Mouse (Mus musculus) embryo, embryonic 10 days (tissue): ENCODE measurements around the gene Zfp644.

ENCODE experiments used
- DNase-seq: peaks from one replicate; pipeline ENCODE4 v3.0.0-alpha.2; 2015; ENCODE audit warnings: low spot score

Gene Zfp644

GRCm38 (mm10) chr5:106594388-106594787 is 102.7 kb downstream of the Zfp644 start:
- DNase-seq, result no peak

GRCm38 (mm10) chr5:106590686-106591085 is 106.4 kb downstream of the Zfp644 start:
- no peak for DNase-seq

- no peak for DNase-seq
These were observed 107.4 kb downstream of the Zfp644 start for GRCm38 (mm10) chr5:106589670-106590069.

- no peak for DNase-seq
These were observed 108.1 kb downstream of the Zfp644 start for GRCm38 (mm10) chr5:106589006-106589405.

- DNase-seq, result no peak
These were observed 116.1 kb downstream of the Zfp644 start for GRCm38 (mm10) chr5:106580943-106581342.

GRCm38 (mm10) chr5:106577237-106577888 is 119.7 kb downstream of the Zfp644 start:
- DNase-seq, result no peak

- DNase-seq, result no peak
These were observed 122.0 kb downstream of the Zfp644 start for GRCm38 (mm10) chr5:106575098-106575497.

- DNase-seq, result peak; percentile 92
These were observed 122.5 kb downstream of the Zfp644 start for GRCm38 (mm10) chr5:106574560-106574946.

GRCm38 (mm10) chr5:106573742-106574559 is 123.1 kb downstream of the Zfp644 start:
- no peak for DNase-seq
